Mouse (Mus musculus): ENCODE results near the gene Mtmr2.

Mtmr2 gene

DNA sequence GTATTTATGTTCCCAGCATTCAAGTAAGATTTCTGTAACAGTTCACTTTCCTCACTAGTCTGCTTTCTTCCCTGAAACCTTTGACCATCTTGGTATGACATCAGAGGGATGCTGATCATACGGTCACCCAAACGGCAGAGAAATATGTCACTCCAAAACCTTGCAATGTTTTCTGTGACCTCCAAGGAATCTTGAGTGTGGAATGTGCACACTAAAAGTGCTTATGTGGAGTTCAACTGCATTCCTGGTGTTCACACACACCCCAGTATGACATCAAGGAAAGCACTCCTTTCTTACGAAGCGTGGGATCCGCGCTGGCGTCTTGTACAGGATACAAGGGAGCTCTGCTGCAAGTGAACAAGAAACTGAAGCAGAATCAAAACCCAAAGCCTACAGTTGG lies 58.6 kb downstream of the Mtmr2 start:
- no peak for DNase-seq (ENCODE audit: extremely low spot score, low read depth, low spot score)

DNA sequence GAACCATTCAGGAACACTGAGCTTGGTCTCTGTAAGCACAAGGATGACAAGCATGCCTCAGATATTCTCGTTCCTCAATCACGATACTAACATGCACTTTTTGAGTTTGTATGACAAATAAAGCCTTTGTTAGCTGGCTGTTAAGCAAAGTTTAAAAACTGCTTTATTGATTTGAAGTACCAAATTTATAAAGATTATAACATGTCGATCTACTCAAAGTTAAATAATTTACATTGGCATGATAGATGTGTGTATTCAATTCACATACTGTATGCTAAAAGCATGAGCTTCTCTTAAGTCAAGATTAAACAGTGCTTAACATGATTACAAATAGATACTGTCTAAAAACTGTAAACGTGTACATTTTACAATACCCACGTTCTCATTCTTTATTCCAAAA lies 59.4 kb downstream of the Mtmr2 start:
- DNase-seq (ENCODE audit: extremely low spot score, low read depth, low spot score): no peak

DNA sequence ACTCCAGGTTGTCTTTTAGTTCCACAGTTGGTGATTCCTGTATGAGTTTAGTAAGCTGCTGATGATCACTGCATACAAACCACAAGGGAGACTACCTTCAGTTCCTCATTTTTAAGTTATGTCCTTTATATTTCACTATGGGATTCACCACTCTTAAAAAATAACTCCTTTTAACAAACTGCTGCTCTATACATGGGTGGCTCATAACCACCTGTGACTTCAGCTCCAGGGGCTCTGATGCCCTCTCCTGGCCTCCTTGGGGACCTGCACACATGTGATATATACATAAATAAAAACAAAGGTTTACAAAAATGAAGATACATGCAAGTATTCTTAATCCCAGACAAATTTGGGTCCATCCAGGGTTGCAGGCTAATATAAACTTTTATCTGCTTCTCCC lies 61.7 kb downstream of the Mtmr2 start:
- no peak for DNase-seq (ENCODE audit: extremely low spot score, low read depth, low spot score)

DNA sequence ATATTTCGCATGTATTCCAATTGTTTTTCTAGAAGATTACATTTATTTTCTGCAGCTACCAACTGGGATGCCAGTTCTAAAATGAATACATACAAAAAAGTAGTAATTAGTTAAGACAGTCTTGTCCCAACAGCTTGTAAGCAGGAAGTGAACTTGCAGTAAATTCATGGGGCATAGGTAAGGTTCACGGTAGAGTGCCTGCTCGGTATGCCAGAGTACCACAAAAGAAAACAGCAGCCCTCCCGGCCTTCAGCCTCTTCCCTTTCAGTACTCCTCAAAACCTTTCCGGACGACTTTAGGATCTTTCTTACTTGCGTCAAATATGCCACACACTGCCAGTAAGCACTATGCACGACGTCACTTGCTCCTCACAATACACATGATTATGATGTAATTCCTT lies 70.2 kb downstream of the Mtmr2 start:
- DNase-seq (ENCODE audit: extremely low spot score, low read depth, low spot score): no peak

DNA sequence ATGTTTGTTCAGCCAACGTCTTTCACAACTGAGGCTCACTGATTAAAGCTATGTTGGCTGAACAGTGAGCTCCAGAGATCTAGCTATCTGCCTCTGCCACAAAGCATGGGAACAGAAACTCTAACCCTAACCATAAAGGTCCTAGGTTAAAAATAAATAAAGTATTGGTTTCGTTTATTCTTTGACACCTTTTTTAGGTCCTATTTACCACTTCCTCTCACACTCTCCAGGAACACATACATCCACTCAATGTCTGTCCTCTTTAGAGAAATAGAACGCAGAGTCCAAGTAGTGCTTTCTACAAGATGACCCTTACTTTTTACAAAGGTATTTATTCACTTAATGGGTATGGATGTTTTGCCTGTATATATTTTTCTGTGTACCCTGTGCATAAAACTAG lies 72.6 kb downstream of the Mtmr2 start:
- DNase-seq (ENCODE audit: extremely low spot score, low read depth, low spot score): no peak

DNA sequence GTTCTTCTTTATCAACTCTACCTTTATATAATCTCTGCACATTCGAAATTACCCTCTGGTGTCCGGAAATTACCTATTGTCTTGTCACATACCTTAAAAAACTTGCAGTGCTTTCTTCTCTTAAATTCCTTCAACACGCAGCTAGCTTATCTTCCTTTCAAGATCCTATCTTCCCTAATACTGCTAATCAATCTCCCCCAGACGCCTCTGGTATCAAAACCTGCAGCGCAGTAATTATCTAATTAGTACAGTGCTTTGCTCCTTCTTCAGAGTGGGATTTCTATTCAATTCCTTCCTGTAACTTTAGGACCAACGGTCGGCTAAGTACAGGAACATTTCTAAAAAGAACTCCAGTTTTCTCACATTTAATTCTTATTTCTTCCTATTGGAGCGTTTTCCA lies 77.7 kb downstream of the Mtmr2 start:
- DNase-seq (ENCODE audit: extremely low spot score, low read depth, low spot score): no peak

DNA sequence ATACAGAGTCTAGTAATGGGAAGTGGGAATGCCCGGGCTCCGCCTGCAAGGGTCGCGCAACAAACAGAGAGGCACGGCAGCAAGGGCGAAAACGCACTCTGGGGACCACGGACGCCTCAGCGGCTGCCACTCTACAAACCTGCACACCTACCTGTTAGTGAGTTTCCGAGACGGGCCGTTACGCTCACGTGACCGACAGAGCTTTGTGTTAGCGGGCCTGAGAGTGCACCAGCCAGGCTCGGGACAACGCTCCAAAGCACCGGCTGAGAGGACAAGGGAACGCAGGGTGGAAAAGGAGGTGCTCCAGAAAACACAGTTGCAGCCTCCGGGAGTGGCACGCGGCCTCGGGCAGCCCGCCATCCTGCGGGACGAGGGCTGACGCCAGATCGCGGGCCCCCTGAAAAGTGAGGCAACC lies 78.2 kb downstream of the Mtmr2 start:
- DNase-seq (ENCODE audit: extremely low spot score, low read depth, low spot score): peak; percentile 18

DNA sequence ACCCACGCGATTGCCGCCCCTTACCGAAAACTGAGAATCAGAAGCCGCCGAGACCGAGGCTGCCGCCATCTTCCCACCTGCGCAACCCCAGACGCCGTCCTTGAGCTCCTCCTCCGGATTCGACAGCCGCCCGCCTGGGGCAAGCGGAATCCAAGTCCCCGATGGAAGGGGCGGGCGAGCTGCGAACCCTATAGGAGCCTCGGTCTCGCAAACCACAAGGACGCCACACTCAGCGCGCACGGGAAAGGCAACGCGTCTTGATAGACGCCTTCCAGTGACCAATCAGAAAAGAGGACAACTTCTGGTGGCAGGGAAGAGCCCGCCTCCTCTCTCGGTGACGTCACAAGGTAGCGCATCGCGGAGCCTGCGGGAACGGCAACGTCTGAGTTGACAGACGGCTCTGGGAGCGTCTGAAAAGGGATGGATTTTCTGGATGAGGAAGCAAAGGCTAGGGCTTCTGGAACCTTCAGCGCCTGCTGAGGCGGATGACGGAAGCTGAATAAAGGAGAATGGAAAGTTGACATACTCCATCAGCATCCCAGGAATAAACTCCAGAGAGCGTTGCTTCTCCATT lies 78.7 kb downstream of the Mtmr2 start, which contains the start of gene Cep57:
Gene Cep57 (minus strand): TSS at position 276 of the 574 bp plus-strand sequence.
- DNase-seq (ENCODE audit: extremely low spot score, low read depth, low spot score): peak; percentile 99

DNA sequence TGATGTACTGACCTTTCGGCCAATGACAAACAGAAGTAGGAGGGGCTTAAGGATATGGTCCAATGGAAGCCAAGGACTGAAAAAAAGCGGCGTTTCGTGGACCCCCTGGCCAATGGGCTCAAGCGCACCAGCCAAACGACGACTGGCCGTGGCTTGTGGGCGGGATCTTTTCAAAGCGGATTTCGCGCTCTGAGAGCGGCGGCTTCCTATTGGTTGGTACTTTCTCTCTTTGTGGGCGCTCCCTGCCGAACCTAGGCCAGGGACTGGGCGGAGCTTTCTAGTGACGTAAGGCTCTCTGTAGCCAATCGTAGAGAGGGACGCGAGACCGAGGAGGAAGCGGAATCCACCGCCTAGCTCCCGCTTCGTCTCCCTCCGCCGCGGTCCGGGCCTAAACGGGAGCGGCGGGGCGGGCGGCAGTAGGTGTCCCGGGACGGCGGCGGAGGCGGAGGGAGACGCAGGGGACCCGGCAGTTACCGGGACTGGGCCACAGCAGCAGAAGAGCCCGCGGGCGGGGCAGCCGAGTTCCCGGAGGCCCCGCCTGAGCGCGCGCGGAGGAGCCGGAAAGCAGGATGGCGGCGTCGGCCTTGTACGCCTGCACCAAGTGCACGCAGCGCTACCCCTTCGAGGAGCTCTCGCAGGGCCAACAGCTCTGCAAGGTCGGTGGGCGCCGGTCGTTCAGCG lies 79.3 kb downstream of the Mtmr2 start, which contains the start of gene Fam76b:
Gene Fam76b (plus strand): TSS at position 311 of the 681 bp plus-strand sequence.
- DNase-seq (ENCODE audit: extremely low spot score, low read depth, low spot score): peak; percentile 98

DNA sequence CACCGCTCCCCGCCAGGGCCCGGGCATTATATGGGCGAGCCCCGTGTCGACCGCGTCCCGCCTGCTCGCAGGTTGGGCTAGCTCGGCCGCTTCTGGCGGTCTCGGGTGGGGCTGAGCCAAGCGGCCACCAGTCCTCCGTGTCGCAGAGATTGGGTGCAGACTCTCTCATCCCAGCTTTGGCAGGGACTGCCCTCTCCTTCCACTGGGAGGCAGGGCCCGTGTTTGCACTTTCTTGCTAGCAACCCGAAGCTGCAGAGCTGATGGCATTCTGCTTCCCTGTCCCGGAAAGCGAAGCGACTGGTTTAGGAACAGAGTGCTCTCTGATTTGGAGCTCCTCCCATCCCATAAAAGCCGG lies 79.9 kb downstream of the Mtmr2 start:
- DNase-seq (ENCODE audit: extremely low spot score, low read depth, low spot score): peak; percentile 37

DNA sequence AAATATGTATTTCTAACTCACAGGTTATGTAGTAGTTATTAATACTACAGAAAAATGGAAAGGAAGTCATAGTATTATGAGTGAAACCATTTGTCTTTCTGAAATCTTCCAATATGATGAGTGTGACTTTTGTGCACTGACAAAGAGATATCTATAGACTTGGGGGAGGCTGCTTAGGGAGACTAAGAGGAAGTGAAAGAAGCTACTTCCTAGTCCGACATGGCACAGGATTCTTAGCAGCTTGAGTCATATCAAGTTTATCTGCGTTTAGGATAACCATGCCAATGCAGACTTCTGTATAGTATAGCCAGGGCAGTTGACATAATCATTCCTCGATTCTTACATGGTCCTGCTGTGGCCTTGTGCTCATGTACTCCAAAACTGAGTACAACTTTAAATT lies 87.0 kb downstream of the Mtmr2 start:
- no peak for DNase-seq (ENCODE audit: extremely low spot score, low read depth, low spot score)

DNA sequence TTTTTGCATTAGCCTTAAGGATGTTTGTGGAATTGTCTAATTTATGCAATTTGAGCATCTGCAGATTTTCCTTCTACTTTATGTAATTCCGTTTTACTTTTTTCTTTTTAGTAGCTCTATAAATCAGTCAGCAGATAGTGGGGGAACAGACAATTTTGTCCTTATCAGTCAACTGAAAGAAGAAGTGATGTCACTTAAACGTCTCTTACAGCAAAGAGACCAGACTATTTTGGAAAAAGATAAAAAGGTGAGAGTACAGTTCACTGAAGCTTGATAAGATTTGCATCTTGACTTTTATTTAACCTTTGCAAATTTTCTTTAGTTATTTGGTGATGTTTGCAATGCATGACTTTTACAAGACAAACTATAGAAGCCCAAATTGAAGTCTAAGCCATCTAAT lies 88.5 kb downstream of the Mtmr2 start:
- no peak for DNase-seq (ENCODE audit: extremely low spot score, low read depth, low spot score)

DNA sequence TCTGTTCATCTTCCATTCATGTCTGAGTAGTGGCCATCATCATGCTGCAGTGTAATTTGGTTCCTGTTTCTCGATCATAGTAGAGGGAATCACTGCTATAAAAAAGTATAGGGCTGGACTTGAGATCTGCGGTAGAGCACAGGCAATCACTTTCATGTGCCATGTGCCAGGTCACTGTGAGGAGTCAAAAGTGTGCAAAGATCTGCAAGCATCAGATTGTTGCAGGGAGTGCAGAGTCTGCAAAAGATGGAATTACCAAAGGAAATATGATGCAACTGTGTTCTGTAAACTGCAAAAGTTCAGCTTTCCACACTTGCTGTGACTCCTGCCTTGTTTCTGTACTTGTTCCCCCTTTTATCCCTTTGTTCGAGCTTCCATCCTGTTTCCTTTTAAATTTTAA lies 99.4 kb downstream of the Mtmr2 start:
- DNase-seq (ENCODE audit: extremely low spot score, low read depth, low spot score): no peak

DNA sequence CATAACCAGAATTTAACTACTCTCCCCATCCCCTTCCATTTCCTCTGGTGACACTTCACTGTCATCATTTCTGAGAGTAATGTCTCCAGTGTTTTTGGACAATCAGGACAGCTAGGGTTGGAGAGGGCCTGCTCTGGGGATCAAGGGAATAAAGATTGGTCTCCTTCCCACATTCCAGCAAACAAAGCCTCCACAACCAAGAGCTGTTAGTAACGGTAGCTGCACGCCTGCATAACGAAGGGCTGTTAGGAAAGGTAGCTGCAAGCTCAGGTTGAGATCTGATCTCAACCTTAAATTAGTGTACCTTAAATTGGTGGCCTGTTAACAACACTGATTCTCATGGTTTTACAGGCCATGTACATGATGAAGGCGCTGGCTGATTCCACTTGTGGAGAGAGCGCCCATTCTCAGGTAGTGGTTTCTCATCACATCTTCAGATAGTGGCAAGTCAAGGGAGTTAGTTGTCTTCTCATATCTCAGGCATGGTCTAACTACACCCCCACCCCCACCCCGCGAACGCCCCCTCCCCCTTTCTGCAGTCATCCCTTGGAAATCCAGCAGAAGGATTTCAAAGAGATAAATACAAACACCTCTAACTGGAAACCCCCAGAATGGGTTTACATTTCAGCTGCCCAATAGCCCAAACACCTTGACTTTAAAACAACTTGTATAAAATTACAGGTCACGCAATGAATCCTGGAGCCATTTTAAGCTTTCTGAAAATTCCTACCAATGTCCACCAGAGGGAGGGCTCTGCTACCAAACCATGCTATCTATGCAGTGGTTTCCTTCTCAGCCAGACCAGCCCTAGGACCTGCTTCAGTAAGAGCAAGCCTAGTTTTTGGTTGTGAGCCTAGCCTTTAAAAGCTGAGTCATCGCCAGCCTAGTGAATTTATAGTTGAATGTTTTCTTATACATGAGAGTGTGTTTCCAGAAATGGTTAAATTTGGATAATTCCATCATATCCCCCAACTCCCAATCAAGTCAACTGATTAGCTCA lies 100.6 kb downstream of the Mtmr2 start:
- no peak for DNase-seq (ENCODE audit: extremely low spot score, low read depth, low spot score)

DNA sequence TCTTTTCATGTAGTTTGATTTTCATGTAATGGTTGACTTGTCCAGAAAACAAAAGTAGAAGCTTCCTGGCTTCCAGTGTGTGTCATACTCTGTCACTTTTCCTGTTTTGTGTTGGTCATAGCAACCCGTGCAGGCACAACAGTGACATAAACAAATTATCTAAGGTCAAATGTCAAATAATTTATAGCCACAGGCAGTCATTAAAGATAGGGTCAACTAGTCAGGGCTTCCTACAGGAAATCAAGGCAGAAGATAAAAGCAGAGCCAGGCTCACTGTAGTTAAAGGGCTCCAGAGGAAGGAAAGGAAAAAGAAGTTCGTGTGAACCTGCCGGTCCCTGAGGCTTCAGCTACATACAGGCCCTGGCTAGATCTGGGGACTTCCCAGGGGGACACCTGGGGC lies 105.7 kb downstream of the Mtmr2 start:
- no peak for DNase-seq (ENCODE audit: extremely low spot score, low read depth, low spot score)

Measured in hindlimb bud, embryonic 11.5 days (tissue).